Mouse (Mus musculus) midbrain, embryonic 15.5 days (tissue): ENCODE measurements at regions not wholly inside any gene's neighbourhood (a gene's known extent, or its start where the extent isn't known, plus 50 kb on each side); places are given as distances from the start of the nearest gene placed in this dataset.

Experiments
- ATAC-seq: fragments of 200-750 bp; cut with Nextera tagmentation; replicated peaks from 2 replicates; pipeline ENCODE4 v1.8.0; 2017; ENCODE audit warnings: moderate TSS enrichment
- H3K27ac ChIP-seq: fragments of 300-500 bp; sonication (generic); 2 replicates; pipeline ENCODE4 v1.5.1; 2015; ENCODE audit warnings: mild to moderate bottlenecking, inconsistent platforms
- H3K27me3 ChIP-seq: fragments of 300-500 bp; sonication (generic); replicated peaks from 2 replicates; pipeline ENCODE4 v1.6.1; 2015; ENCODE audit warnings: inconsistent platforms
- H3K36me3 ChIP-seq: fragments of 300-500 bp; sonication (generic); replicated peaks from 2 replicates; pipeline ENCODE4 v1.6.1; 2015; ENCODE audit warnings: inconsistent platforms
- H3K4me1 ChIP-seq: fragments of 300-500 bp; sonication (generic); 2 replicates; pipeline ENCODE4 v1.6.1; 2015; ENCODE audit warnings: inconsistent platforms
- H3K4me2 ChIP-seq: fragments of 300-500 bp; sonication (generic); 2 replicates; pipeline ENCODE4 v1.6.1; 2015; ENCODE audit warnings: inconsistent platforms, mild to moderate bottlenecking, moderate library complexity
- H3K4me3 ChIP-seq: fragments of 300-500 bp; sonication (generic); 2 replicates; pipeline ENCODE4 v1.5.1; 2015; ENCODE audit warnings: mild to moderate bottlenecking, inconsistent platforms
- H3K9ac ChIP-seq: fragments of 300-500 bp; sonication (generic); 2 replicates; pipeline ENCODE4 v1.6.1; 2015; ENCODE audit warnings: mild to moderate bottlenecking, inconsistent platforms
- H3K9me3 ChIP-seq: fragments of 300-500 bp; sonication (generic); 2 replicates; pipeline ENCODE4 v1.6.1; 2016; ENCODE audit warnings: inconsistent platforms
- WGBS: fragments of 180-500 bp; shearing (Covaris S2); methylation state at CpG from one replicate; pipeline ENCODE4 v1.1.7; 2015; ENCODE audit warnings: mixed read lengths; 5-methylcytosine and 5-hydroxymethylcytosine counted together

DNA sequence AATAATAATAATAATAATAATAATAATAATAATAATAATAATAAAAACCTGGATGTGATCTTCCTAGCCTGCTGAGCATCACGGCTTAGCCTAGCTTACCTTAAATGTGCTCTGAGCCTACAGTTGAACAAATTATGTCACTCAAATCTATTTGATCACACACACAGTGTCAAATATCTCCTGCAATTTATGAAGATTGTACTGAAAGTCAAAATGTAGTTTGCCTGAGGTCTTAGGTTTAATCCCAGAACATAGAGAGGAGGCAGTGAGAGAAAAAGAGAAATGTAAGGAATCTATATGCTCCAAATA lies 456.4 kb downstream of the Tm4sf1 start:
- Histone ChIP-seq H3K9ac (no peak overlapping the region), H3K4me1 (peaks cover 12% of the 10 kb centered on the region), H3K9me3 (no peaks in the 10 kb centered on the region), H3K36me3 (no peaks in the 10 kb centered on the region), H3K4me3 (no peak overlapping the region), H3K27me3 (no peaks in the 10 kb centered on the region), H3K27ac (peak overlapping the region; percentile 69), H3K4me2 (no peak overlapping the region)
- 58% methylated on average over 1 of the region's 1 CpGs for WGBS
- 0 out of 2 replicates have a peak, but pooled peaks have one; percentile 38 for ATAC-seq

DNA sequence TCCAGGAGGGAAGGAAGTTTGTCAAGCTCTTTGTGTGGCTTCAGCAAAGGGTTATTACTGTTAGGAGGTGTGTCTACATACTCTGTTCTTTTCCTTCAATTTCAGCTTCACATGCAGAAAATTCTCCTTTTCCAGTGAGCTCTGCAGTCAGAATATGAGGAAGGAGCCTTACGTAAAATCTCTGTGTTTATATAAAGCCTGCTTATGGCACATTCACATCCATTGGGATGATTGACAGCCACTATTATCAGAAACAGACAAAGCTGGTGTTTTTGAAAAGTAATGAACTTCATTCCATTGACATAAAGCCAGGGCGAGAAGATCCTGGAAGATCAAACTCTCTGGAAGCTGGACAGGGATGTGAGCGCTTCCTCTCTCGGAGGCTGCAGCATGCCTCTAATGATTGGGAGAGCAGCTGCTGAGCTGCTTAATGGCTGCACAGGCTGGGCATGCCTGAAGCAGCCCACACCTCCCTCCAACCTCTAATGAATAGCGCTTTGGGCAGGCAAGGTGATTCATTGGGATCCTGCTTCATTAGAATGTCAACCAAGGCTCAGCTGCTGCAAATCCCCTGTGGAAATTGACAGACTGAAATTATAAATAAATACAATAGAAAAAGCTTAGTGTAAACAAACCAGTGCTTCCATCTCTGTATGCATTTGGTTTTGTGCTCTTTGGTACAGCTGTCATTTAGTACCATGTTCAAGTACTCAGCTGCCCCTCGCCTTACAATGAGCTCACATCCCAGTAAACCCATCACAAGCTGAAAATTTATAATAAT lies 456.9 kb downstream of the Tm4sf1 start:
- no peaks in the 10 kb centered on the region for H3K36me3 ChIP-seq
- H3K4me2 ChIP-seq = peak overlapping the region; percentile 25; the same call in 1 of the 2 replicates
- no peak overlapping the region for H3K4me3 ChIP-seq
- peaks cover 12% of the 10 kb centered on the region for H3K4me1 ChIP-seq
- WGBS = 18% methylated on average over 6 of the region's 6 CpGs
- peak overlapping the region; percentile 69 for H3K27ac ChIP-seq
- H3K9ac ChIP-seq = no peak overlapping the region
- H3K9me3 ChIP-seq = no peaks in the 10 kb centered on the region
- H3K27me3 ChIP-seq = no peaks in the 10 kb centered on the region
- ATAC-seq = peak; percentile 95

DNA sequence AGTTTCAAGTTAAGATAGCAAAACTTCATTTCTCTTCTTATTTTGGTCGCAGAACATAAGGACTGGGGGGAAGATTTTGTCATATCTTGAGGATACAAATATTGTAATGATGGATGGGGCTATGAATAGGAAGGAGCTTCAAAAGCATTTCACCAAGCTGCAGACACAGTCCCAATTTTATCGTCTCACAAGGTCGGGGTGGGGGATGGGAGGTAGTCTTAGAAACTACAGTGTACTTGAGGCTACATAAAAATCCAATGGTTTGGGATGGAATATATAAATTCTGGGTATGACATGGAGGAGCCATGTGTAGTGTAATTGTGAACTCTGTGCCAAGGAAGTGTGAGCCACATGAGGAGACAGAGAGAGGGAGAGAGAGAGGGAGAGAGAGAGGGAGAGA lies 464.6 kb downstream of the Tm4sf1 start:
- no peaks in the 10 kb centered on the region for H3K36me3 ChIP-seq
- H3K27me3 ChIP-seq = no peaks in the 10 kb centered on the region
- H3K4me2 ChIP-seq = no peak overlapping the region
- no peak overlapping the region for H3K27ac ChIP-seq
- H3K9me3 ChIP-seq = no peaks in the 10 kb centered on the region
- H3K4me3 ChIP-seq = no peak overlapping the region
- ATAC-seq = no peak
- WGBS = 81% methylated on average over 3 of the region's 3 CpGs
- no peaks in the 10 kb centered on the region for H3K4me1 ChIP-seq
- H3K9ac ChIP-seq = no peak overlapping the region

- no peaks in the 10 kb centered on the region for H3K9me3 ChIP-seq
- H3K4me3 ChIP-seq = no peak overlapping the region
- H3K4me2 ChIP-seq = no peak overlapping the region
- no peak for ATAC-seq
- no peak overlapping the region for H3K27ac ChIP-seq
- no peak overlapping the region for H3K9ac ChIP-seq
- H3K27me3 ChIP-seq = no peaks in the 10 kb centered on the region
- no peaks in the 10 kb centered on the region for H3K4me1 ChIP-seq
- no peaks in the 10 kb centered on the region for H3K36me3 ChIP-seq
- WGBS = 60% methylated on average over 4 of the region's 4 CpGs
These were observed 471.3 kb downstream of the Tm4sf1 start for GRCm38 (mm10) chr3:56830315-56831097.

GRCm38 (mm10) chr3:56824157-56824556 lies 477.6 kb downstream of the Tm4sf1 start:
- ATAC-seq = no peak
- WGBS = 81% methylated on average over 4 of the region's 4 CpGs
- no peaks in the 10 kb centered on the region for H3K9me3 ChIP-seq

GRCm38 (mm10) chr3:56810548-56811071 lies 491.2 kb downstream of the Tm4sf1 start:
- Histone ChIP-seq H3K4me1 (no peaks in the 10 kb centered on the region), H3K27me3 (no peaks in the 10 kb centered on the region), H3K9me3 (no peaks in the 10 kb centered on the region), H3K27ac (no peak overlapping the region), H3K9ac (no peak overlapping the region), H3K4me3 (no peak overlapping the region), H3K36me3 (no peaks in the 10 kb centered on the region), H3K4me2 (no peak overlapping the region)
- peak; percentile 42; the same call in 1 of the 2 replicates for ATAC-seq
- WGBS = 67% methylated on average over 1 of the region's 1 CpGs

More at GRCm38 (mm10) chr3:56824157-56824556, 477.6 kb downstream of the Tm4sf1 start:
- no peaks in the 10 kb centered on the region for H3K4me1 ChIP-seq
- H3K27ac ChIP-seq = no peak overlapping the region
- H3K27me3 ChIP-seq = no peaks in the 10 kb centered on the region
- no peak overlapping the region for H3K4me2 ChIP-seq
- H3K36me3 ChIP-seq = no peaks in the 10 kb centered on the region
- H3K9ac ChIP-seq = no peak overlapping the region
- no peak overlapping the region for H3K4me3 ChIP-seq

DNA sequence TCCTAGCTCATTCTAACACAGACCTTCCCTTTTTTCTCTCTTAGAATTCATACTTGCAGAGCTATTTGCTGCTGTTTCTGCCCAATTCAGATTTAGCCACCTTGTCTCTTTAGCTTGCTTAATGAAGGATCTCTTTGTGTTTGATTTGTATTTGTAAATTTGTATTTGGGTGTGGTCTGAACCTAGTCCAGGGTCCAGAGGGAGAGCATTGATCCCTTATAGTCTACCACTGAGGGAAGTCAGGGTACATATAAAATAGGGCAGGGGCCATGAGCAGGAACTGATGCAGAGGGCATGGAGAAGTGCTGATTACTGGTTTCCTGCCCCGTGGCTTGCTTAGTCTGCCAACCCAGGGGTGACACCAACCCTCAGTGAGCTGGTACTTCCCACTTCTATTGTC lies 508.7 kb downstream of the Tm4sf1 start:
- Histone ChIP-seq H3K4me2 (no peak overlapping the region), H3K27me3 (no peaks in the 10 kb centered on the region), H3K36me3 (no peaks in the 10 kb centered on the region), H3K9ac (no peak overlapping the region), H3K27ac (no peak overlapping the region), H3K9me3 (no peaks in the 10 kb centered on the region), H3K4me3 (no peak overlapping the region), H3K4me1 (no peaks in the 10 kb centered on the region)
- no peak for ATAC-seq
- 76% methylated on average over 1 of the region's 1 CpGs for WGBS

GRCm38 (mm10) chr3:56789155-56789554 lies 512.6 kb downstream of the Tm4sf1 start:
- no peak overlapping the region for H3K9ac ChIP-seq
- H3K4me3 ChIP-seq = no peak overlapping the region
- no peak overlapping the region for H3K4me2 ChIP-seq
- no peaks in the 10 kb centered on the region for H3K27me3 ChIP-seq
- no peaks in the 10 kb centered on the region for H3K4me1 ChIP-seq
- 47% methylated on average over 3 of the region's 3 CpGs for WGBS
- no peak overlapping the region for H3K27ac ChIP-seq
- no peak for ATAC-seq
- H3K9me3 ChIP-seq = no peaks in the 10 kb centered on the region
- no peaks in the 10 kb centered on the region for H3K36me3 ChIP-seq

DNA sequence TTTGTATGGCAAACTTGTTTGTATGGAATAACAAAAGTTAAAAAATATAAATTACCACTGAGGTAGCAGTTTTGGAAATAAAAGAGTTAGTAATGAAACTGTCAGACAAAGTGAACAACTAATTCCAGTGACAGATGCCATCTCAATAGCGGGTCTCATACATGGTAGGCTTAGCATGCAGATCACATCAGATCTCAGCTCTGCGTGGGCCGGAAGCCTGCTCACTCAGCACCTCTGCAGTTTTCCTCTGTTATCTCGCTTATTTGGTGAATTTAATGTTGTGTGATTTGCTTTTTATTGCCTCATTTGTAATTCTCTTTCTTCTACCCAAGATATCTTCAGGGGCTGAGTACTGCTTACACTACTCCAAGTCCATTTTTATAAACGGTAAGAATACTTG lies 527.9 kb downstream of the Tm4sf1 start:
- WGBS = 72% methylated on average over 5 of the region's 5 CpGs
- no peak overlapping the region for H3K27ac ChIP-seq
- no peak for ATAC-seq

DNA sequence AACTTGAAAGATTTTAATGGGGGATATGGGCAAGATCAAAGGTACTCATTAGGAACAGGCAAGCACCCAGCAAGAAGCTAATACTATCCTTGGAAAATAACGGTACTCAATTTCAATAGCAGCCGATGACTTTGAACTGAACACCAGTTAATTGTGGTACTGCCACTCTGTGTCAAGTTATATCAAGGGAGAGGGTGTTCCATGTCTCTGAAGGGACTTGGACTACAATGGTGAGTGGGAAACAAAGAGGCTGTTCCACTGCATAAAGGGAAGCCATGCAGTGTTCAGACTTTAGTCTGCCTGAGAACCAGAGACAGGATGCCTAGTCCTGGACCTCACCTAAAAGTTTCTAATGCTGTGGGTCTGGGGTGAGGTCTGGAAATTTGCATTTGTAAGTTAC lies 531.6 kb downstream of the Tm4sf1 start:
- no peak overlapping the region for H3K9ac ChIP-seq
- H3K27me3 ChIP-seq = no peaks in the 10 kb centered on the region
- H3K9me3 ChIP-seq = no peaks in the 10 kb centered on the region
- no peaks in the 10 kb centered on the region for H3K36me3 ChIP-seq
- no peak overlapping the region for H3K4me2 ChIP-seq
- H3K27ac ChIP-seq = no peak overlapping the region
- peak; percentile 33; the same call in 1 of the 2 replicates for ATAC-seq
- H3K4me3 ChIP-seq = no peak overlapping the region
- 37% methylated on average over 2 of the region's 2 CpGs for WGBS
- H3K4me1 ChIP-seq = no peaks in the 10 kb centered on the region

More for the DNA sequence above, 527.9 kb downstream of the Tm4sf1 start:
- Histone ChIP-seq H3K9ac (no peak overlapping the region), H3K4me3 (no peak overlapping the region), H3K27me3 (no peaks in the 10 kb centered on the region), H3K36me3 (no peaks in the 10 kb centered on the region), H3K9me3 (no peaks in the 10 kb centered on the region), H3K4me2 (no peak overlapping the region), H3K4me1 (no peaks in the 10 kb centered on the region)

- H3K4me3 ChIP-seq = no peak overlapping the region
- no peak overlapping the region for H3K4me2 ChIP-seq
- H3K27ac ChIP-seq = no peak overlapping the region
- no peaks in the 10 kb centered on the region for H3K4me1 ChIP-seq
- H3K27me3 ChIP-seq = no peaks in the 10 kb centered on the region
- WGBS = 79% methylated on average over 3 of the region's 3 CpGs
- H3K9ac ChIP-seq = no peak overlapping the region
- H3K9me3 ChIP-seq = no peaks in the 10 kb centered on the region
- ATAC-seq = no peak
- H3K36me3 ChIP-seq = no peaks in the 10 kb centered on the region
These were observed 534.7 kb downstream of the Tm4sf1 start for GRCm38 (mm10) chr3:56767133-56767532.

GRCm38 (mm10) chr3:56764336-56764735 lies 537.5 kb downstream of the Tm4sf1 start:
- H3K4me3 ChIP-seq = no peak overlapping the region
- no peak overlapping the region for H3K9ac ChIP-seq
- ATAC-seq = no peak
- no peaks in the 10 kb centered on the region for H3K36me3 ChIP-seq
- no peaks in the 10 kb centered on the region for H3K4me1 ChIP-seq
- H3K27me3 ChIP-seq = no peaks in the 10 kb centered on the region
- no peaks in the 10 kb centered on the region for H3K9me3 ChIP-seq
- no peak overlapping the region for H3K27ac ChIP-seq
- 84% methylated on average over 3 of the region's 3 CpGs for WGBS
- H3K4me2 ChIP-seq = no peak overlapping the region
